Comparison of ENCODE assay signal across 7 mouse cellular contexts in genomic region chr3:62412704-62413103, GRCm38 (mm10).
DNase-seq lines count a peak whose midpoint lies in the region; ATAC-seq and TF ChIP-seq lines count a peak whose summit lies in the region.

No protein-coding gene starts in this region.

- H3K27ac ChIP-seq in midbrain, postnatal 0 days (ENCODE audit: low read depth, low read length), result no peak overlapping the region
- H3K27ac ChIP-seq in midbrain, embryonic 11.5 days (ENCODE audit: low read depth, low read length), result no peak overlapping the region
- peak overlapping the region; percentile 71 for H3K27ac ChIP-seq in intestine, embryonic 14.5 days (ENCODE audit: low read depth)
- 0 out of 2 replicates have a peak overlapping the region, but pooled peaks have one; percentile 53 for H3K27ac ChIP-seq in lung, embryonic 15.5 days

- H3K9me3 ChIP-seq in midbrain, postnatal 0 days (ENCODE audit: low read length), result no peaks in the 10 kb centered on the region
- no peaks in the 10 kb centered on the region for H3K9me3 ChIP-seq in midbrain, embryonic 11.5 days (ENCODE audit: control insufficient read depth, low read length)
- H3K9me3 ChIP-seq in intestine, embryonic 14.5 days (ENCODE audit: control insufficient read depth, low read length), result no peaks in the 10 kb centered on the region
- H3K9me3 ChIP-seq in lung, embryonic 15.5 days, result no peaks in the 10 kb centered on the region

- no peak for TF ChIP-seq CTCF in midbrain, postnatal 0 days (IDR thresholded peaks at IDR 0.05)

- no peak for ATAC-seq in midbrain, postnatal 0 days (ENCODE audit: low FRiP score)
- ATAC-seq in midbrain, embryonic 11.5 days (ENCODE audit: low FRiP score), result no peak
- peak; percentile 79; the same call in 1 of the 2 replicates for ATAC-seq in intestine, embryonic 14.5 days (replicated peaks; ENCODE audit: low FRiP score, low TSS enrichment, low read depth)
- ATAC-seq in lung, embryonic 15.5 days (ENCODE audit: borderline replicate concordance, extremely low read depth, low FRiP score, low TSS enrichment), result peak; percentile 68; the same call in 1 of the 2 replicates
- no peak for ATAC-seq in inflammation-experienced regulatory T-cells, adult 6 months

- no peaks in the 10 kb centered on the region for H3K4me1 ChIP-seq in midbrain, postnatal 0 days (ENCODE audit: insufficient read depth, low read length)
- H3K4me1 ChIP-seq in midbrain, embryonic 11.5 days (ENCODE audit: control insufficient read depth, insufficient read depth, low read length), result peaks cover 7% of the 10 kb centered on the region; the same call in 1 of the 2 replicates
- H3K4me1 ChIP-seq in intestine, embryonic 14.5 days (replicated peaks; ENCODE audit: control insufficient read depth, insufficient read depth, low read length), result peaks cover 16% of the 10 kb centered on the region
- 0 out of 2 replicates have a peak, but pooled peaks cover 9% of the 10 kb centered on the region for H3K4me1 ChIP-seq in lung, embryonic 15.5 days

- no peak overlapping the region for H3K4me2 ChIP-seq in midbrain, postnatal 0 days (ENCODE audit: low read depth, low read length, poor library complexity, severe bottlenecking)
- H3K4me2 ChIP-seq in midbrain, embryonic 11.5 days, result no peak overlapping the region
- H3K4me2 ChIP-seq in intestine, embryonic 14.5 days (ENCODE audit: low read length), result no peak overlapping the region
- no peak overlapping the region for H3K4me2 ChIP-seq in lung, embryonic 15.5 days

- no peak overlapping the region for H3K9ac ChIP-seq in midbrain, postnatal 0 days (replicated peaks; ENCODE audit: low read length, poor library complexity, severe bottlenecking)
- no peak overlapping the region for H3K9ac ChIP-seq in midbrain, embryonic 11.5 days (ENCODE audit: low read length)
- H3K9ac ChIP-seq in intestine, embryonic 14.5 days (ENCODE audit: low read length), result no peak overlapping the region
- no peak overlapping the region for H3K9ac ChIP-seq in lung, embryonic 15.5 days

- WGBS in midbrain, postnatal 0 days, result 68% methylated on average over 7 of the region's 7 CpGs
- WGBS in midbrain, embryonic 11.5 days, result 88% methylated on average over 7 of the region's 7 CpGs
- WGBS in intestine, embryonic 14.5 days, result 27% methylated on average over 7 of the region's 7 CpGs
- WGBS in lung, embryonic 15.5 days, result 42% methylated on average over 7 of the region's 7 CpGs

- peak; percentile 21 for DNase-seq in midbrain, postnatal 0 days (ENCODE audit: low spot score)
- DNase-seq in midbrain, embryonic 11.5 days (ENCODE audit: low spot score, missing footprints), result no peak
- no peak for DNase-seq in intestine, embryonic 14.5 days (ENCODE audit: low spot score)
- DNase-seq in testis, postnatal 10 days (ENCODE audit: low spot score), result peak; percentile 45
- no peak for DNase-seq in adrenal gland, postnatal 10 days

- H3K4me3 ChIP-seq in midbrain, postnatal 0 days (ENCODE audit: low read depth, low read length), result no peak overlapping the region
- no peak overlapping the region for H3K4me3 ChIP-seq in midbrain, embryonic 11.5 days (ENCODE audit: low read depth, low read length)
- H3K4me3 ChIP-seq in intestine, embryonic 14.5 days (ENCODE audit: low read depth, low read length), result no peak overlapping the region
- H3K4me3 ChIP-seq in lung, embryonic 15.5 days, result no peak overlapping the region

- no peaks in the 10 kb centered on the region for H3K36me3 ChIP-seq in midbrain, postnatal 0 days (ENCODE audit: insufficient read depth, low read length)
- H3K36me3 ChIP-seq in midbrain, embryonic 11.5 days (ENCODE audit: control insufficient read depth, insufficient read depth, low read length), result no peaks in the 10 kb centered on the region
- H3K36me3 ChIP-seq in intestine, embryonic 14.5 days (ENCODE audit: control insufficient read depth, insufficient read depth, low read length), result no peaks in the 10 kb centered on the region
- no peaks in the 10 kb centered on the region for H3K36me3 ChIP-seq in lung, embryonic 15.5 days

- no peaks in the 10 kb centered on the region for H3K27me3 ChIP-seq in midbrain, postnatal 0 days (ENCODE audit: insufficient read depth, low read length)
- no peaks in the 10 kb centered on the region for H3K27me3 ChIP-seq in midbrain, embryonic 11.5 days (ENCODE audit: control insufficient read depth, insufficient read depth, low read length)
- no peaks in the 10 kb centered on the region for H3K27me3 ChIP-seq in intestine, embryonic 14.5 days (replicated peaks; ENCODE audit: control insufficient read depth, insufficient read depth, low read length)
- no peaks in the 10 kb centered on the region for H3K27me3 ChIP-seq in lung, embryonic 15.5 days

Comparison
In these comparisons a context has a peak if more than half of its experiments do, and no peak if none do; other contexts are left out.
1. DNase-seq: peak in midbrain, postnatal 0 days (single experiment) and testis, postnatal 10 days (single experiment); none in midbrain, embryonic 11.5 days (single experiment), intestine, embryonic 14.5 days (single experiment) and adrenal gland, postnatal 10 days (single experiment).
2. ATAC-seq: peak in intestine, embryonic 14.5 days (single experiment) and lung, embryonic 15.5 days (single experiment); none in midbrain, postnatal 0 days (single experiment), midbrain, embryonic 11.5 days (single experiment) and inflammation-experienced regulatory T-cells, adult 6 months (single experiment).
3. H3K27ac ChIP-seq: peak in intestine, embryonic 14.5 days (single experiment) and lung, embryonic 15.5 days (single experiment); none in midbrain, postnatal 0 days (single experiment) and midbrain, embryonic 11.5 days (single experiment).